Mouse (Mus musculus) hindbrain, postnatal 0 days (tissue): ENCODE measurements at regions not wholly inside any gene's neighbourhood (a gene's known extent, or its start where the extent isn't known, plus 50 kb on each side); places are given as distances from the start of the nearest gene placed in this dataset.

Experiments
- ATAC-seq: fragments of 200-750 bp; cut with Nextera tagmentation; 2 replicates; pipeline ENCODE4 v1.8.0; 2017; ENCODE audit warnings: mild to moderate bottlenecking, moderate TSS enrichment, moderate library complexity
- DNase-seq: peaks from one replicate; pipeline ENCODE4 v3.0.0-alpha.2; 2015; ENCODE audit warnings: low spot score
- H3K27ac ChIP-seq: fragments of 300-500 bp; sonication (generic); 2 replicates; pipeline ENCODE4 v1.5.1; 2014; ENCODE audit warnings: mild to moderate bottlenecking
- H3K27me3 ChIP-seq: fragments of 300-500 bp; sonication (generic); 2 replicates; pipeline ENCODE4 v1.6.1; 2014; ENCODE audit warnings: low read length, mixed read lengths; ENCODE audit not compliant: insufficient read depth
- H3K36me3 ChIP-seq: fragments of 300-500 bp; sonication (generic); 2 replicates; pipeline ENCODE4 v1.6.1; 2014; ENCODE audit warnings: low read length, mixed read lengths; ENCODE audit not compliant: insufficient read depth
- H3K4me1 ChIP-seq: fragments of 300-500 bp; sonication (generic); 2 replicates; pipeline ENCODE4 v1.6.1; 2014; ENCODE audit warnings: antibody characterized with exemption, low read length, mixed read lengths; ENCODE audit not compliant: insufficient read depth
- H3K4me2 ChIP-seq: fragments of 300-500 bp; sonication (generic); 2 replicates; pipeline ENCODE4 v1.6.1; 2014; ENCODE audit warnings: low read depth, mild to moderate bottlenecking, low read length, moderate library complexity, mixed read lengths
- H3K4me3 ChIP-seq: fragments of 300-500 bp; sonication (generic); 2 replicates; pipeline ENCODE4 v1.5.1; 2014; ENCODE audit warnings: low read length
- H3K9ac ChIP-seq: fragments of 300-500 bp; sonication (generic); replicated peaks from 2 replicates; pipeline ENCODE4 v1.6.1; 2014; ENCODE audit warnings: mild to moderate bottlenecking, low read length, moderate library complexity, mixed read lengths
- H3K9me3 ChIP-seq: fragments of 300-500 bp; sonication (generic); 2 replicates; pipeline ENCODE4 v1.6.1; 2016; ENCODE audit warnings: low read length, mixed read lengths
- CTCF ChIP-seq: IDR thresholded peaks from 2 replicates; pipeline ENCODE4 v1.5.1; 2016; ENCODE audit warnings: antibody characterized with exemption, control low read depth, low read depth
- WGBS: fragments of 180-500 bp; shearing (Covaris S2); extraction: QIAGEN DNeasy Blood & Tissue Kit; methylation state at CpG from one replicate; pipeline ENCODE4 v1.1.7; 2014; 5-methylcytosine and 5-hydroxymethylcytosine counted together

DNA sequence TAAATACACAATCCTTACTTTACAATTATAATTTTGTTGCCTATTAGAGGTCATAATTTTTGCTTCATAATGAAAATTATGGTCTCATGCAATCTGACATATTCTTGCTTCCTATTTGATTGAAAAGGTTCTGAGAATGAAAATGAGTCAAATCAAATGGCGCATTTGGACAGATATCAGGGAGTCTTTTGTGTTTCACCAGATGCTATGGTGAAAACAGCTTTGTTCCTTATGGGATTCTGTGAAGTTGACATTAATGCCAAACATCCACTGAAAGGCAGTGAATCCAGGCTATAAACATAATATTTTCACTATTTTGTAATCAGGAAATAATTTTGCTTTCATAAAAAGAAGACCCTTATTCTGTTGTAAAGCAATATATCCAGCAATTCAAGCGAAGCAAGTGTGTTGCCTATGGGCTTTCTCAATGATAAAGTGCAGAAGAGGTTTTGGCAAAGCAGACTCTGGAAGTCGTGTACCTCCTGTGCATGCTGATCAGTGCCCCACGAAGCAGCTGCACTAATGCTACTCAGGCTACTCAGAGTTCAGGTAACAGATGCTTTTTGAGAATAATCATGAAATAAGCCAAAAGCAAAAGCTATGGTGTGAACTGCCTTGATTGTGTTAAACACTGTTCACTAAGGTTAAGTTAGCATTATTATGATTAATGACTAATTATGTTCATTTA lies 1353.0 kb upstream of the Luzp2 start:
- Histone ChIP-seq H3K4me2 (no peak overlapping the region), H3K36me3 (no peaks in the 10 kb centered on the region), H3K27me3 (no peaks in the 10 kb centered on the region), H3K4me1 (no peaks in the 10 kb centered on the region), H3K9me3 (no peaks in the 10 kb centered on the region), H3K4me3 (no peak overlapping the region), H3K9ac (no peak overlapping the region), H3K27ac (no peak overlapping the region)
- no peak for ATAC-seq
- peak; percentile 24 for DNase-seq
- no peak for TF ChIP-seq CTCF
- WGBS = 46% methylated on average over 4 of the region's 4 CpGs

DNA sequence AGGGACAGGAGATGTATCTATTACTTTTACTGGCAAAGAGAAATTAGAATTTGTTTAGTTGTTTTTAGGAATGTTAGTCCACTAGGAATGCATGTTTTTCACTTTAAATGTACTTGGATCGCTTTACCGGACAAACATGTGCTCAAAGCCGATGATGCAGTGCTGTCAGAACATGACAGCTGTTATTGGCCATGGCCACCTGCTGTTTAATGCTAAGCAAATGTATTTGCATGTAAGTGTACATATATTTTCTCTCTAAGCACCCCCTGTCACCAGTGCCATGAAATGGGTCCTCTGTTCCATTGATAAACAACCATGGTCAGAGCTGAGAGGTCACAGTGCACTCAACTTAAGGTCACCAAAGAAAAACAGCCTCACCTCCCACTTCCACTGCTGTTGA lies 1349.2 kb upstream of the Luzp2 start:
- ATAC-seq (no peak), DNase-seq (no peak)
- no peak for TF ChIP-seq CTCF
- 62% methylated on average over 3 of the region's 3 CpGs for WGBS
- Histone ChIP-seq H3K36me3 (no peaks in the 10 kb centered on the region), H3K9ac (no peak overlapping the region), H3K4me1 (no peaks in the 10 kb centered on the region), H3K4me3 (no peak overlapping the region), H3K27me3 (no peaks in the 10 kb centered on the region), H3K4me2 (no peak overlapping the region), H3K27ac (no peak overlapping the region), H3K9me3 (no peaks in the 10 kb centered on the region)

DNA sequence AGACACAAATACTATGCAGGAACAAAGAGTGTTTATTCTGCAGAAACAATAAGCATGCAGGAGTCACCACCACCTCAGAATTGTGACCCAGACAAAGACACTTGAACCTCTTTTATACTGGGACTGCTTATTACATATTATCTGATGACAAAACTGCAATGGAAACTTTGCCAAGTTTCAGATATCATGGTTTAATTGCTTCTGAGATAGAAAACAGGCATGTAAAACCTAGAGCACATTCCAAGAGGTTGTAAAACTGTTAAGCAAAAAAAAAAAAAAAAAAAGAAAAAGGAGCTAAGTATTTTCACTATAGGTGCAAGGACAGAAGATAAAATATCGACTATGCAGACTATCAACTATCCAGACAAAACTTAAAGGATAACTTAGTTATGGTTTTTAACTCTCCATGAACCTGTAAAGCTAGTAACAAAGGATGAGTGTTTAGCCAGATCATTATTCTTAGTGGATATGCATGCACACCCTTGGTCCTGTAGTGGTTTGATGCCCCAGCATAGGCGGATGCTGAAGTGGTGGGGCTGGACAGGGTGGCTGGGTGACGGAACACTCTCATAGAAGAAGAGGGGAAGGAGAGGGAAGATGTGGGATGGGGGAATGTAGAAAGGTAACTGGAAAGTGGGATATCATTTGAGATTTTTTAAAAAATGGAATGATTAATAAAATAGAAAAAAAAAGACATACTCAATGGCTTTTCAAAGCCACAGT lies 1312.9 kb upstream of the Luzp2 start:
- Histone ChIP-seq H3K4me1 (no peaks in the 10 kb centered on the region), H3K9me3 (no peaks in the 10 kb centered on the region), H3K27me3 (no peaks in the 10 kb centered on the region), H3K27ac (no peak overlapping the region), H3K36me3 (no peaks in the 10 kb centered on the region), H3K4me2 (no peak overlapping the region), H3K4me3 (no peak overlapping the region), H3K9ac (no peak overlapping the region)
- no peak for DNase-seq
- 85% methylated on average over 3 of the region's 3 CpGs for WGBS
- ATAC-seq = no peak
- TF ChIP-seq CTCF = no peak
